Mouse (Mus musculus) bone marrow, adult 2 months (tissue): ENCODE measurements around the gene Gm45785. TPM values are rescaled to one million over a fixed set of nuclear protein-coding genes. Genes with fewer than 3 reads are reported as not detected.

ENCODE experiments used
- H3K27ac ChIP-seq: fragments of 200-500 bp; 2 replicates; pipeline ENCODE4 v1.5.1; 2012; ENCODE audit warnings: low read depth, mild to moderate bottlenecking, control low read depth, inconsistent platforms, low read length; ENCODE audit not compliant: control insufficient read depth, poor library complexity, insufficient read depth
- H3K4me1 ChIP-seq: fragments of 200-500 bp; 2 replicates; pipeline ENCODE4 v1.6.1; 2011; ENCODE audit warnings: low read length; ENCODE audit not compliant: control insufficient read depth, insufficient read depth
- H3K4me3 ChIP-seq: fragments of 200-500 bp; replicated peaks from 2 replicates; pipeline ENCODE3; 2011; ENCODE audit warnings: mild to moderate bottlenecking, low read depth, low read length, control low read depth; ENCODE audit not compliant: control insufficient read depth
- CTCF ChIP-seq: fragments of 200-500 bp; IDR thresholded peaks from 2 replicates; pipeline ENCODE4 v1.5.1; 2011; ENCODE audit warnings: low read length, control low read depth; ENCODE audit not compliant: control insufficient read depth, insufficient read depth
- POLR2A ChIP-seq: fragments of 200-500 bp; IDR thresholded peaks from 2 replicates; pipeline ENCODE4 v1.6.1; 2011; ENCODE audit warnings: low read depth, mild to moderate bottlenecking, control low read depth, low read length, borderline replicate concordance; ENCODE audit not compliant: control insufficient read depth
- WGBS: fragments of 180-500 bp; shearing (Covaris S2); methylation state at CpG from one replicate; pipeline ENCODE4 v1.1.7; 2018; 5-methylcytosine and 5-hydroxymethylcytosine counted together
- polyA plus RNA-seq: library from polyadenylated mRNA; stranded (reverse); fragments of >200 nt; gene quantifications from 2 replicates; pipeline ENCODE4 v1.2.4, GENCODE M21; 2011; ENCODE audit warnings: low replicate concordance; ENCODE audit not compliant: missing spikeins, insufficient read depth, insufficient read length

Gene Gm45785
- polyA plus RNA-seq, 1 experiment: not detected

DNA sequence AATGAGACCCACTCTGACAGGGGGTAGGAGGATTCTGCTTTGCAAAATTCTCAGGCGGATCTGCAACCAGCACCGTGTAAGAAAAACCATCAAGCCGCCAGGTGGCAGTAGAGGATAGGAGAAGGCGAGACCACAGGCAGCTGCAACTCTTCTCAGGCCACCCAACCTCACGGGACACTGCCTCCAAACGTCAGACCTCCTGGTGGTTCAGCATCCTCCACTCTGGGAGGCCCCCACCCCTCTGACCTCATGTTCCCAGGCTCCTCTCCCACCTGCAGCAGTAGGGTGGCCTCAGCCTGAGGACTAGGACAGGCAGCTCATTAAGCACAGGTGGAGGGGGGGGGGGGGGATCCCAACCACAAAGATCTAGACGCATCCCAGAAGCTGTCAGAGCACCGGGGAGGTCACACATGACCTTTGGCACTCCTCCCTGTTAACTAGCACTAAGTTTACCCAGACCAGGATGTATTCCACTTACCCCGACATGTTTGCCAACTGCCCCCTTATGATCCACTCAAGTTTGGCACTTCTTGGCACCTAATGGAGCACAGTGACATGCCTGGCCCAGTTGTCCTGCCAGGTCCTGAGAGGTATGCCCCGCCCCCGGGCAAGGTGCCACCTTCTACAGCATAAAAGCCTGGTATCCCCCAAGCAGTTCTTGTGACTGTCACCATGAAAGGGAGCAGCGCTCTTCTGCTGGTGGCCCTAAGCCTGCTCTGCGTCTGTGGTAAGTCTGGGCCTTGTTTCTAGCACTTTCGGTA lies 11.0 kb downstream of the Gm45785 start, which contains the start of gene Scgb1c1:
TSS of gene Scgb1c1 (plus strand) at position 643 of the 761 bp plus-strand sequence.
- H3K27ac ChIP-seq: no peak within 1 kb of the TSS
- TF ChIP-seq POLR2A: no peak
- TF ChIP-seq CTCF: peak; percentile 98
- WGBS: 27% methylated on average over 14 of the region's 14 CpGs
- H3K4me3 ChIP-seq: no peak within 1 kb of the TSS
- no peaks in the 10 kb centered on the region for H3K4me1 ChIP-seq

DNA sequence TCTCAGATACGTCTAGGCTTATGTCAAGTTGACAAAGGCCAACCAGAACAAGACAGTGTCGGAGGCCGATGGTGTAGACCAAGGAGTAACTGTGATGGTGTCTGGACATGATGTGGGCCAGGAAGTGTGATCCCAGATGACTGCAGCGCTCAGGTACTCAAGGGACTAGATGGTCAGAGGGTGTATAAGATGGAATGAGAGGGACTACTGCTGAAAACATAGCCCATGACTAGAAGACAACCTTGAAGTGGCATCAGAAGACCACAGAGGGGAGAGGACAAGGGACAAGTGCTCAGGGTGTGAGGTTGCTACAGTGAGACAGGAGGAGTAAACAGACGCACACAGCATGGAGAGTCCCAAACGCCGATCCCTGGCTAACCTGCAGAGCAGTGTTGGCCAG lies 12.3 kb downstream of the Gm45785 start:
- no peak overlapping the region for H3K27ac ChIP-seq
- no peak overlapping the region for H3K4me3 ChIP-seq
- no peaks in the 10 kb centered on the region for H3K4me1 ChIP-seq
- whole genome bisulfite sequencing: 78% methylated on average over 7 of the region's 7 CpGs
- TF ChIP-seq POLR2A (no peak), CTCF (no peak)

DNA sequence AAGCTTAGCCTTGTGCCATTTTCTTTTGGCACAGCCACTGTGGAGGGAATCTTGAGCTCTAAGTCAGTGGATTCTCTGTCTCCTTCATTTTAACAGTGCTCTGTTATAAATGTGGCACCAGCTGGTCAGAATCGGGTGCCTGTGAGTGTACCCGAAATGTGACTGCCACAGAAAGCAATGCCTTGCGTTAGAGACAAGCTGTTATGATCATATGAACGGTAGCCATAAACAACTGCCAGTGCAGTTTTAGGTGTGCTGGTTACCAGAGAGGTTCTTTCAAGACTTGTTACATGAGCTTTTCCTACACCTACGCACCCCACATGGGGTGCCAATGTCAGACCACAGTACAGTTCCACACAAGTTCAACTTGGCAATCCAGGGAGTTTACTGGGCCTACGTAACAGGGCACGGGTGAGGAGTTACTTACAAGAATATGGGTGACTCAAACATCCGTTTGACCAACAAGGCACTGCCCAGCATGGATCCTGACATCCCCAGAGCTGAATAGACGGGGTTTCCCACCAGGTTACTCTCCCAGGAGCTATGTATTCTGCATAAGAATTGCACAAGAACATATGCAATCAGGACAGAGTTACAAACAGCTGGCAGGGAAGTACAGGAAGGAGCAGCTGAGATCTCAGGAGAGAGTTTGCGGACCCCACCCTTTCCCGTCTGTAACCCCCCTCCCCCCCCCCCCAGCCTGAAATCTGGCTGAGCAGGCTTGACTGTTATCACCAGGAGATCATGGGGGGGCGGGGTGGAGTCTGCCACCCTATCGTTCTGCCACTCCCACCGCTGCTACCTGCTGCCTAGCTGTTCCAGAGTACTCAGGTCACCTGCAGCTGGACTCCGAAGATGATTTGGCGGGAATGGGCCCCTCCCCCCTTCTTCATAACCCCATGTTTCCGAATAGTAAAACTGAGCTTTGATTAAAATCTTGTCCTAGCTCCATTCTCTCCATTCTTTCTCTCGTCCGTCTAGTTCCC lies 15.1 kb downstream of the Gm45785 start:
- Histone ChIP-seq H3K27ac (no peak overlapping the region), H3K4me1 (no peaks in the 10 kb centered on the region), H3K4me3 (no peak overlapping the region)
- 43% methylated on average over 19 of the region's 19 CpGs for WGBS
- TF ChIP-seq POLR2A: no peak
- no peak for TF ChIP-seq CTCF

DNA sequence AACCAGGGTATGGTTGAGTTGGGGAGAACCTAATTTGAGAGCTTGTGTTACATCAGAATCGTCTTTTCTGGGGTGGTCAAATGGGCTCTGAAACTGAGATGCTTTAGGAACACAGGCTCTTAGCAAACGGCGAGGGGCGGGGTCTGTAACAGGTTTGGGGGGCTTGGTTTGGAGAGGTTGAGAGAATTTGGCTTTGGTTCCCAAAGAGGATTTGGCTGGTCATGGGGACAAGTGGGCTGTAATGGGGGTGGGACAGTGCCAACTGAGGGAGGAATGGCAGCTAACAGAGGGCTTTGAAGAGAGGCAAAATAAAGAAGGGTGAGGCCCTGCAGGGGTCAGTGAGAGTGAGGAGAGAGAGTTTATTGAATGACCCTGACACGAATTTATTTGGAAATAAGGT lies 16.6 kb downstream of the Gm45785 start:
- H3K4me3 ChIP-seq: no peak overlapping the region
- 67% methylated on average over 5 of the region's 5 CpGs for WGBS
- H3K4me1 ChIP-seq: no peaks in the 10 kb centered on the region
- TF ChIP-seq POLR2A: no peak
- TF ChIP-seq CTCF: no peak
- no peak overlapping the region for H3K27ac ChIP-seq

DNA sequence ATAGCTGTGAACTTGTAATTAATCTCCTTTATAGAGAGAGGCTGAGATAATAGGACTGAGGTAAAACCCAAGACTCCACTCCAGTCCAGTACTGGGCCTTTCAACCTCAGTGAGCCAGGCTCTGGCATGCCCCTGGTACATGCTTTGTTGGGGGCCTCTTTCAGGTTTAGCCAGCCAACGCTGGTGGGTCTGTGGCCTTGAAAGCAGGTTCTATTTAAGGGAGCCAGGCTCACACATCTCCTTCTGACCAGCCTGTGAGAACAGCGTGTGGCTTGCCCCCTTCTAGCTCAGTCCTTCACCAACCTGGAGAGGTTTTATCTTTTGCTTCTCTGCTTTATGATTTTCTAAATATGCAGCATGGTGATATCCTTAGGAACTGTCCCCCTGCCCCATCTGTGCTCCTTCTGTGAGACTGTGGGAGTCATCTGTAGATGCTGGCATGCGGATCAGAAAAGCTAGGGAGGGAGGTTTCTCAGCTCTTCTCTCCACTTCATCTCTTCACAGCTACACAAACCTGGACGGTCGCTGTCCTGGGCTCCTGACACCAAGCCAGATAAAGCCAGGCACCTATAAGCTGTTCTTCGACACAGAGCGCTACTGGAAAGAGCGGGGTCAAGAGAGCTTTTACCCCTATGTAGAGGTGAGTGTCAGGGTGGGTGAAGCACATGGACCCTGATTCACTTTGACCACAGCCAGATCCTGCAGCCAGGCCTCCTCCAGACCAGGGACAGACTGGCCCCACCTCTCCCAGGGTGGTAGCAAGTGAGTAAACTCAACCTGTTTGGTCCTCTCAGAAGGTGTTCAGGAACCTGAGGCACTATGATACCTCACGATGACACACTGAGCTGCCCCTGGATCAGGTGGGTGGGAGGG lies 19.7 kb downstream of the Gm45785 start:
- 82% methylated on average over 9 of the region's 9 CpGs for WGBS
- TF ChIP-seq CTCF (no peak), POLR2A (no peak)

DNA sequence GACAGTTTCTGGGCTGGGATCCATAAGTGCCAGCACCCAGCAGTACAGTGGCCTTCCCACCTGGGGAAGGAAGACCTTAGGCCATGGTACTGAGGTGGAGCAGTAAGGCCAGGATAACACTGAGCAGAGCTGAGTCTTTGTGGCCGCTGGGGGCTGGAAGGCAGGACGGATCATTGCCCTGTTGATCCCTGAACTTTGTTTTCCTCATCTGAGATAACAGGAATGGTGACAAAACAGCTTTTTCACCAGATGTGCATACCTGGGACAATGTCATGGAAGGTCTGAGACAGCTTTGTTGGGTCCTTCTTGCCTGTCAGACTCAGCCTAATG lies 20.4 kb downstream of the Gm45785 start:
- TF ChIP-seq POLR2A (no peak), CTCF (no peak)
- Histone ChIP-seq H3K27ac (no peak overlapping the region), H3K4me1 (no peaks in the 10 kb centered on the region), H3K4me3 (no peak overlapping the region)
- 79% methylated on average over 2 of the region's 2 CpGs for WGBS

More for the DNA sequence above, 19.7 kb downstream of the Gm45785 start:
- no peak overlapping the region for H3K27ac ChIP-seq
- H3K4me3 ChIP-seq: no peak overlapping the region
- H3K4me1 ChIP-seq: no peaks in the 10 kb centered on the region

DNA sequence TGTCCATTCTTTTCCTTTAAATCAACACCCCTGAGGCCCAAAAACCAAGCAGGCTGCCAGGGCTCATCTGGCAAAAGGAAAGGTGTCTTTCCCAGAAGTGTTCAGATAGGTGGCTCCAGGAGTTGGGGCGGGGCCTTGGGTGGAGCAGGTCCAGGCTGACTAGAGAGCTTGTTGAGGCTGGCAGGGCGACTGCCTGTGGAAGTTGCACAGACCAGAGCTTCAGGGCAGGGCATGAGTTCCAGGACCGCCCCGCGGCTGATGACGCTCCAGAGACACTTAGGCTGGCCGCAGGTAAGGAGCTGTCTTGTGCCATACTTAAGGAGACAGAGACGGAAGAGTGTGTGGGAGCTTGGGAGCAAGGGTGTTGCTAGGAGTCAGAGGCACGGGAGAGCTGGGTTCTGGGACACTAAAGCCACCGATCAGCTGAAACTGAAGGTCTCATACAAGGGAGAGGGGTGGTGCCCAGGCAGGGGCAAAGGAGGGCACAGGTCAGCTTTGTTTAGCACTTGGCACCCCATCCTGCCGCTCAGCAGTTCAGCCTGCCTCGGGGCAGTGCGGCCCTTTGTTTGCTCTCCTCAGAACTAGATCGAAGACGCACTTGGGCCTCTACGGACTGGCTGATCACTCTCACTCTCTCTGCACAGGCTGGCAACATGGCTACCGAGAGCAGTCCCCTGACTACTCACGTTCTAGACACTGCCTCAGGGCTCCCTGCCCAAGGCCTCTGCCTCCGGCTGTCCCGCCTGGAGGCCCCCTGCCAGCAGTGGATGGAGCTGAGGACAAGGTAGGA lies 21.0 kb downstream of the Gm45785 start, which contains the start of gene Urah:
TSS of gene Urah (plus strand) at position 51 of the 790 bp plus-strand sequence.
- no peaks in the 10 kb centered on the region for H3K4me1 ChIP-seq
- H3K4me3 ChIP-seq: no peak within 1 kb of the TSS
- no peak within 1 kb of the TSS for H3K27ac ChIP-seq
- WGBS: 82% methylated on average over 20 of the region's 20 CpGs
- TF ChIP-seq CTCF (no peak), POLR2A (no peak)
